Mouse (Mus musculus): ENCODE data around the gene Ntm.

Ntm gene

GRCm38 (mm10) chr9:29754374-29754773, 208.6 kb downstream of the Ntm start:
- DNase-seq (ENCODE audit: low spot score) = no peak

- no peak for DNase-seq (ENCODE audit: low spot score)
Observed at GRCm38 (mm10) chr9:29751396-29751795, 211.5 kb downstream of the Ntm start.

- no peak for DNase-seq (ENCODE audit: low spot score)
Observed at GRCm38 (mm10) chr9:29750371-29751014, 212.4 kb downstream of the Ntm start.

GRCm38 (mm10) chr9:29748070-29748469, 214.9 kb downstream of the Ntm start:
- DNase-seq (ENCODE audit: low spot score) = no peak

GRCm38 (mm10) chr9:29738835-29739526, 224.0 kb downstream of the Ntm start:
- no peak for DNase-seq (ENCODE audit: low spot score)

- no peak for DNase-seq (ENCODE audit: low spot score)
Observed at GRCm38 (mm10) chr9:29736031-29736430, 226.9 kb downstream of the Ntm start.

GRCm38 (mm10) chr9:29732895-29733294, 230.0 kb downstream of the Ntm start:
- DNase-seq (ENCODE audit: low spot score) = no peak

- no peak for DNase-seq (ENCODE audit: low spot score)
Observed at GRCm38 (mm10) chr9:29731672-29732071, 231.3 kb downstream of the Ntm start.

- DNase-seq (ENCODE audit: low spot score) = no peak
Observed at GRCm38 (mm10) chr9:29727540-29728432, 235.2 kb downstream of the Ntm start.

GRCm38 (mm10) chr9:29721461-29721860, 241.5 kb downstream of the Ntm start:
- no peak for DNase-seq (ENCODE audit: low spot score)

GRCm38 (mm10) chr9:29716795-29717194, 246.1 kb downstream of the Ntm start:
- no peak for DNase-seq (ENCODE audit: low spot score)

GRCm38 (mm10) chr9:29698276-29698675, 264.7 kb downstream of the Ntm start:
- no peak for DNase-seq (ENCODE audit: low spot score)

- no peak for DNase-seq (ENCODE audit: low spot score)
Observed at GRCm38 (mm10) chr9:29694151-29694550, 268.8 kb downstream of the Ntm start.

- no peak for DNase-seq (ENCODE audit: low spot score)
Observed at GRCm38 (mm10) chr9:29691186-29691855, 271.6 kb downstream of the Ntm start.

- DNase-seq (ENCODE audit: low spot score) = no peak
Observed at GRCm38 (mm10) chr9:29682224-29682623, 280.7 kb downstream of the Ntm start.

- DNase-seq (ENCODE audit: low spot score) = no peak
Observed at GRCm38 (mm10) chr9:29680677-29681076, 282.3 kb downstream of the Ntm start.

- no peak for DNase-seq (ENCODE audit: low spot score)
Observed at GRCm38 (mm10) chr9:29673911-29674310, 289.0 kb downstream of the Ntm start.

GRCm38 (mm10) chr9:29671861-29672260, 291.1 kb downstream of the Ntm start:
- DNase-seq (ENCODE audit: low spot score) = no peak

- no peak for DNase-seq (ENCODE audit: low spot score)
Observed at GRCm38 (mm10) chr9:29663286-29663685, 299.7 kb downstream of the Ntm start.

GRCm38 (mm10) chr9:29661468-29662145, 301.3 kb downstream of the Ntm start:
- DNase-seq (ENCODE audit: low spot score) = no peak

GRCm38 (mm10) chr9:29660059-29660613, 302.8 kb downstream of the Ntm start:
- DNase-seq (ENCODE audit: low spot score) = no peak

All from T-cell, adult 2 months (primary cell).